Mouse (Mus musculus) adipocyte (in vitro differentiated cells): ENCODE data around the gene Olfr1443.
"Not testable (repeated sequence)": the region's sequence is repeated elsewhere in the genome, so short reads cannot be mapped to it uniquely, and the experiment has no call there.

Experiments used
- DNase-seq: peaks from one replicate; pipeline ENCODE4 v3.0.0-alpha.2; 2016; ENCODE audit warnings: low spot score

Olfr1443 gene

GRCm38 (mm10) chr19:12677812-12678211 is at the start of gene Olfr1443:
Gene Olfr1443 (plus strand): TSS chr19:12678112.
- DNase-seq: no peak

- no peak for DNase-seq
These were observed 44.7 kb upstream of the Olfr1443 start, which contains the start of gene Glyat for GRCm38 (mm10) chr19:12633176-12633575. Gene Glyat (plus strand): TSS chr19:12633308.

GRCm38 (mm10) chr19:12634259-12634658 is 43.7 kb upstream of the Olfr1443 start:
- DNase-seq: no peak

GRCm38 (mm10) chr19:12634963-12635362 is 42.9 kb upstream of the Olfr1443 start:
- DNase-seq: no peak

- DNase-seq: no peak
These were observed 41.0 kb upstream of the Olfr1443 start for GRCm38 (mm10) chr19:12636863-12637262.

- DNase-seq: peak; percentile 61
These were observed 39.9 kb upstream of the Olfr1443 start for GRCm38 (mm10) chr19:12638049-12638448.

- no peak for DNase-seq
These were observed 28.4 kb upstream of the Olfr1443 start for GRCm38 (mm10) chr19:12649511-12649910.

GRCm38 (mm10) chr19:12666156-12666555 is 11.8 kb upstream of the Olfr1443 start:
- no peak for DNase-seq

GRCm38 (mm10) chr19:12668601-12669000 is 9.3 kb upstream of the Olfr1443 start:
- not testable (repeated sequence) for DNase-seq

- DNase-seq: no peak
These were observed 7.8 kb upstream of the Olfr1443 start, which contains the start of gene Olfr1442 for GRCm38 (mm10) chr19:12670139-12670538. Gene Olfr1442 (plus strand): TSS chr19:12670439.

- DNase-seq: no peak
These were observed 6.9 kb upstream of the Olfr1443 start for GRCm38 (mm10) chr19:12671051-12671450.

- DNase-seq: no peak
These were observed 6.7 kb downstream of the Olfr1443 start for GRCm38 (mm10) chr19:12684638-12685037.

GRCm38 (mm10) chr19:12685231-12685630 is 7.3 kb downstream of the Olfr1443 start:
- no peak for DNase-seq

- DNase-seq: no peak
These were observed 17.7 kb downstream of the Olfr1443 start, which contains the start of gene Keg1 for GRCm38 (mm10) chr19:12695590-12695989. Gene Keg1 (plus strand): TSS chr19:12695786.

GRCm38 (mm10) chr19:12696221-12696620 is 18.3 kb downstream of the Olfr1443 start:
- no peak for DNase-seq

- DNase-seq: no peak
These were observed 30.5 kb downstream of the Olfr1443 start for GRCm38 (mm10) chr19:12708458-12708857.

- no peak for DNase-seq
These were observed 31.1 kb downstream of the Olfr1443 start for GRCm38 (mm10) chr19:12708986-12709385.

GRCm38 (mm10) chr19:12719189-12719588 is 41.3 kb downstream of the Olfr1443 start:
- DNase-seq: no peak

GRCm38 (mm10) chr19:12720463-12720862 is 42.6 kb downstream of the Olfr1443 start:
- DNase-seq: no peak

GRCm38 (mm10) chr19:12720919-12721318 is 43.0 kb downstream of the Olfr1443 start:
- not testable (repeated sequence) for DNase-seq

- DNase-seq: not testable (repeated sequence)
These were observed 43.7 kb downstream of the Olfr1443 start for GRCm38 (mm10) chr19:12721596-12721995.

GRCm38 (mm10) chr19:12722308-12722707 is 44.4 kb downstream of the Olfr1443 start:
- peak; percentile 73 for DNase-seq

- no peak for DNase-seq
These were observed 47.9 kb downstream of the Olfr1443 start for GRCm38 (mm10) chr19:12725851-12726250.

GRCm38 (mm10) chr19:12731036-12731435 is 53.1 kb downstream of the Olfr1443 start:
- no peak for DNase-seq
